Mouse (Mus musculus) kidney, adult 18-20 months (tissue): ENCODE measurements around the gene Dnase2b.

Source experiments
- DNase-seq: peaks from one replicate; pipeline ENCODE4 v3.0.0; 2021

Dnase2b gene

DNA sequence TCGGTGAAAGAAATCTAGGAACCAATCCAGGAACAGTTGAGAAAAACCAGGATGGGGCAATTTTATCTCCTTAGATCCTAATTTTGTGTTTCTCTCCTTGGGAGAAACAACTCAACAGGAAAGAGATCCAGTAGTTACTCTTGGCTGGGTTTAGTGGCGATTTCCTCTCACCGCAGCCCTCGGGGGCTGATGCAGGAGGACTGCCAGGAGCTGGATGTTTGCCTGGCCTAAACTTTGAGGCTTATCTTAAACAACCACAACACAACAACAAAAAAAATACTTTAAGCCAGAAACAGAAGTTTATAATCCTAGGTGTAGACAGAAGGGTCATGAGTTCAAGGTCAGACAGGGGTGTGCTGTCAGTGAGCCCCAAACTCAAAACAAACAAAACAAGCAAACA lies 3.6 kb downstream of the Dnase2b start:
- DNase-seq, result no peak

DNA sequence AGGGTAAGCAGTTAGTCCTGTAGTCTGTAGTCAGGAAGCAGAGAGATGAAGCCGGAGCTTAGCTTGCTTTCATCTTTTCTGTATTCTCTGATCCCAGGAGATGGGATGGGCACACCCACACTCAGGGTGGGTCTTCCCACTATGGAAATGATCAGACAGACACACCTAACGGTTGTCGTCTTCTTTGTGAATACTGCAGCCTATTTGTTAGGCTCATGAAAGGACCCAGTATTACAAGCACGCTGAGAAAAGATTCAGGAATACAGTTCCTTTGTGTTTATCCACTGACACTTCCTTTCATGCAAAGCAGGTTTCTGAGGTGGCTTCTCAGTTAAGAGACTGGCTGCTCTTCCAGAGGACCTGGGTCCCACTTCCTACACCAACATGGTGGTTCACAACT lies 4.1 kb downstream of the Dnase2b start:
- DNase-seq, result no peak

DNA sequence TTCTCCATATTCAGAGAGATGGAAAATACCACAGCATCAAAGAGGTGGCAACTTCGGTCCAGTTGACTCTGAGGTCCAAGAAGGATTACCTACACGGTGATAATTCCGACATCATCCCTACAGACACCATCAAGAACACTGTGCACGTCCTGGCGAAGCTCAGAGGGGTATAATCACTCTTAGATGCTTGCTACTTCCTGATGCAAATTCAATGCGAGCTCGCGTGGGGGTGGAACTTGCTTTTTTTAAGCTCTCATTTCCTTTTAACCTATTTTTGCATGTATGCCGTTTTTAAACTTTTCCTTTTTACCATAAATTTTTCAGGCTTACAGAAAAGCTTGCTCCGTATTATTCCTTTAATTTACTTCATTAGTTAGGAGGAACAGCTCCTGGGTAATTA lies 5.1 kb downstream of the Dnase2b start:
- DNase-seq, result no peak

DNA sequence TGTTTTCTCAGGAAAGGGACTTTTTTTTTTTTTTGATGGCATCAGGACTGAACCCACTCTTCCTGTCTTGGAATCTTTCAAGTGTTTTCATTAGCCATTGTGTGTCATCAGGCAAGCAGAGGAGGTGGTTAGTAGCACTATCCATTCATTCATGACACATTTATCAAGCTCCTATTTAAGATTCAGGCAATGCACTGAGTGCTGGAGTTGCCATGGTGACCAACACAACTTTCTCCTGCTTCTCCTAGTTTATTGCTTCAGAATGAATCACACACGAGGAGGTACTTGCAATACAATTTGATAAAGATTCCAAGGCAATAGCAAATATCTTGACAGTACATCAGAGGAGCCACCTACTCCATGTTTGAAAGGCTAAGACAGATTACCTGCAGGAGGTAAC lies 8.0 kb downstream of the Dnase2b start:
- no peak for DNase-seq

DNA sequence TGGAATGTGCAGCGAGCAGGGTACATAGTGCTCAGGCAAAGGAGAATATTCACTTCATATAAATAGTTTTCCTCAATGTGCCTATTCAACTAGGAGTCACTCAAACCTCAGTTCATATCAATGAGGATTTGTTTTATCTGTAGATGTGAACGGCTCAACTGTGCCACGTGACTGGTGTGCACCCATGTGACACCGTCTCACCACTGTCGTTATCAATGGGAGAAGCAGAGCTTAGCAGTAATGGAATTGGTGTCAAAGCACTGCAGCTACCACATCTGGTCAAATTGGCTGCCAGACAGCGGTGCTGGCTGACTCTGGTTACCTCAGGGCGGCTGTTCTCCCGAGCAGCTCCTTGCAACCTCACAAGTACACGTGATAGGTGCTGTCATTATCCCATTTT lies 10.7 kb downstream of the Dnase2b start:
- no peak for DNase-seq

DNA sequence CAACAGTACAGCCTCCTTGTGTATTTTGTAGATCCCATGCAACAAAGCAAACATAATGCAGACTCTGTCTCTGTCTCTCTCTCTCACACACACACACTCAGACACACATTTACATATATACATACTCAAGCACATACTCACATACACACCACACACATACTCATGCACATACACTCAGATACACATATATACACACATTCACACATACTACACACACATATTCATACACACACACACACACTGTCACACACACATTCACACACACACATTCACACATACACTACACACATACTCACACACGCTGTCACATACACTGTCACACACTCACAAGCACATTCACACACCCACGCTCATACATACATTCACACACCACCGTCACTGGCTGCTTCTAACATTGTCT lies 12.9 kb downstream of the Dnase2b start:
- DNase-seq, result no peak

DNA sequence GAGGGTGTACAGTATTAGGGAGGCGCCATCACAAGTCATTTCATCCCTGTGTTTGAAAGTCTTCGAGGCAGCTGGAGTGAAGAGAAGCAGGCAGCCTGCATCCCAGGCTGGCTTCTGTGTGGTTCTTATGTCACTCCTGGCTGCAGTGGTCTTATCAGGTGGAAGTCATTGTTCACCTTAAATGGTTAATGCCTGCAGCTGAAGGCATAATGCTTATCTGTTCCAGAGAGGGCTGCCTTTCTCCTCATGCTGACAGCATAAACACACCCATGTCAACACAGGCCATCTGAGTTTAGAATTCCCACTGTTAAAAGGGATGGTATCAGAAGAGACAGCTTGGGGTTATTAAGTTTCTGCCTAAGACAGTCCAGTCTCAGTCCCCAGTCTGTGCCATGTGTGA lies 14.2 kb downstream of the Dnase2b start:
- no peak for DNase-seq

DNA sequence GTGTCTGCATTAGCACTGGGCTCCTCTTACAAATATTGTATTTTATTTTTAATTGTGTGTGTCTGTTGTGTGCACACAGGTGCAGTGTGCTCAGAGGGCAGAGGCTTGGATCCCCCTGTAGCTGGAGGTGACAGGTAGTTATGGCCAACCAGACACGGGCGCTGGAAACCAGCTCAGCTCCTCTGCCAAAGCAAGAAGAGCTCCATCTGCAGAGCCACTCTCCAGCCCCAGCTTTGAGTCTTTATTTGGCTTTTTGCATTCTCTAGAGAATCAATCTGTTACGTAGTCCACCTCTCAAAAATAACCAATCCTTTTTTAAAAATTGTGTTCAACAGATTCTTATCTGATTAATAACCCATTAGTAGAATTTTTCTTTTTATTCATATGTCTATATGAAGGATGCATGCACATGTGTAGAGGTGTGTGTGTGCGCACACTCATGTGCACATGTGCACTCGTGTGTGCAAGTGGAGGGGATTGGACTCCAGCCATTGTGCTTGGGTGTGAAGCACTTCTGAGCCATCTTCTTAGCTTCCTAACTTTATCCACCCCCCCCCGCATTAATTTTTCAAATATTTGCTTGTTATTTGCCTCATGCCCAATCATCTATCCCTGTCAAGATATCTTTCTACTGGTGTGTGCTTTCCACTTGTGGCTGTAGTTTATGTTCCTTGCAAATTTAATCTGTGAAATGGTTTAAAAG lies 16.0 kb downstream of the Dnase2b start:
- DNase-seq, result no peak

DNA sequence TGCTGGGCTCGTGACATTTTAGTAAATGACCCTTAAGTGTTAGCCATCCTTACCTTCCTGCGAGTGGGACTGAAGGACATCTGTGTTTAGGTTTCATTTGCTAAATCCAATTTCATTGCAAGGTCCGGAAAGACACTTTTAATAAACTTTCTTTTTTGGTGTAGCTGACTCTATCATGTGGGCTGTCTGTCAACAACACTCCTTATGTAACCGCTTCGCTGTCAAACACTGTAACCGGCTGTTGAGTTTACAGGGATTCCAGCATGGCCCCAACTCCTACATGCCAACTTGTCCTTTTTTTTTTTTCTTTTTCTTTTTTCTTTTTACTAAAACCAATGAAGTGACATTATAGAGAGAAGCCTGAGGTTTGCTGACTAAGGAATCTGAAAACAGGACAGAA lies 17.0 kb downstream of the Dnase2b start:
- DNase-seq, result no peak

DNA sequence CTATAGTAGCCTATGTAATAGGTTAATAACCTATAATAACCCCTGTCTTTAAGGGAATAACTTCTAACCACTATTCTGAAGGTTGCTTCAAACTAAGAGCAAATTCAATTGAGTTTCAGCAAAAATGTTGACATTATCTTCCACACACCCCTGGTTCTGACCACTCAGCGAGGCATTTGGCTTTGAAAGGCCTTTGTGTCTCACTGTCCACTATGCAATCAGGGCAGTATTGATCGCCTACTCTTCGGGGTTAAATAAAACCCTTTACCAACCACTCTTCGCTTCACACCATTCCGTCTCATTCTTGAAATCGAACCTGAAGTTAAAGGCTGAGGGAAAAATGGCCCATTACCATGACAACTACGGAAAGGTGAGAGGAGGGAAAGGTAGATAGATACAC lies 18.5 kb downstream of the Dnase2b start:
- DNase-seq, result no peak

DNA sequence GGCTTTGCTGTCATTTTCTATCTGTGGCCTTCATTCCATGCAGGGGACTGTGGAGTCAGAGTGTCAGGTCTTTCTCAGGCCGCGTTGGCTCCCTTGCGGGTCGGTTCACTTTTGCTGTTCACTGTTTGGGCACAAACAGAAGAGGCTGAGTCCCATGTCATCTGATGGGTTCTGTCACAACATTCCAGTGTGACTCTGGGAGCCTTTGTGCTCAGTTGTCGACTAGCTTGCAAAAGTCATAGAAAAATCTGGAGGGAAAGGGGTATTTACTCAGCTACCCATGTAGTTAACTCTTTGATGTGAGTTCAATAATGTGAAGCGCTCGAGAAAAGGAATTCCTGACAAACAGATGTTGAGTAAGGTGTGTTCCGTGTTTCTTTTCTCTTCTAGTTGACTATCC lies 19.0 kb downstream of the Dnase2b start:
- no peak for DNase-seq

DNA sequence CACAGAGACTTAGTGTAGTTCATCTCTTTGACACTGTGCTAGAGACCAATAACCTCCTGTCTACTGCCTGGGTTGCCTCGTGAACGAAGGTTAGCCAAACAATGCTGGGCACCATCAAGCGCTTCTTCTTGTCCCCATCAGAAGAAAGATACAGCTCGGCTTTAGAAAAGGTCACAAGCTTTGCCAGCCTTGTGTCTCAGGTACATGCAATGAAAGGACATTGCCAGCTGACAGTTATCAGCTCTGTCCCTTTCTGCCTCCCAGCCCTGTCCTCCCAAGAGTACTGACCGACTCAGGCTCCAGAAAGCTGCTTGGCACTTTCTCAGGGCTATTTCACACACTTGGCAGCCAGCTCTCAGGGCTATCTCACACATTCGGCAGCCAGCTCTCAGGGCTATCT lies 20.0 kb downstream of the Dnase2b start:
- DNase-seq, result no peak

DNA sequence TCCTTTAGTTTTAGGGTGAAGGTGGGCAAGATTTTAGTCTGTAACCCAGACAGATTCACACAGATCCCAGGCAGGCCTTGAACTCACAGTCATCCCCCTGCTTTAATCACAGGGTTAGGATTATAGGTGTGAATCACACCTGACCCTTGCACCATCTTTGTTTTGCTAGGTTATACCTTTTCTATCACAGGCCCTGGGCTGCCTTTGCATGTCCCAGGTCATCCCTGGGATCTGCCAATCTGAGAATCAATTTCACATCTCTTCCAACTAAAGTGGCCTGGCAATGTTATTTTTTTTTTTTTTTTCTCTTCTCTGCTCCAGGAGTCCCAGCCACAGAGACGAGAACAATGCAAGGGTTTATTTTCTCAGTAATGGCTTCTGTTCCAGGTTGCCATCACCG lies 23.8 kb downstream of the Dnase2b start:
- DNase-seq, result no peak

DNA sequence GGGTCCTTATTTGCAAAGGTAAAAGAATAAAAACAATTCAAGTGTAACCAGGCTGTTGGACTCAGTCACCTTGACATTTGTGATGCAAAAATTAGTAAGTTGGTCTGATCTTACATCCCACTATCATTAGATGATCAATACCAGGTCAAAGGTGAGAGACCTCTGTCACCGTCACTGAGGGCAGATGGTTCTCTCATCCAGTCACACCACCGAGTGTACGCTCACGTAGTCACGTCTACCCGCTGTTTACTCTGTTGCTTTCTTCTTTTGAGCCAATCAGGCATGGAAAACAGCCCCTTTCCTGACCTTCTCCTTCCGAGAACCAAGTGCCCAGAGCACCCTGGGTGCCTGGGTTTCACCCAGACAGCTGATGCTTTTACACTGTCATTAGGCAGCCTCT lies 24.2 kb downstream of the Dnase2b start:
- no peak for DNase-seq

DNA sequence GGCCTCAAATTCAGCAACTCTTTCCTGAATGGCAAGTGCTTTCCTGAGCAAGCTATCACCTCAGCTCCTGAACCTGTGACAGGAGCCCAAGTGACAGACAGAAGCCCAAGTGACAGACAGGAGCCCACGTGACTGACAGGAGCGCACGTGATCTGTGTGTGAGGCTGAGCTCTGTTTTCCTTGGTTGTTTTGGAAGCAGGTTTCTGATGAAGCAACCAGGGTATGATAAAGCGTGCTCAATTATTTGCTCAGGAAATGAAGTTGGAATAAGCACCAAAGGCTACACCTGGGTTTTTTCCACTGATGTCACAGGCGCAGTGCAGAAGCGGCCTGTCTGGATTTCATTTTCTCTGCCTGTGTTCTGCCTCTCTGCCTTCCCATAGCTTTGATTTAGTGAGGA lies 25.9 kb downstream of the Dnase2b start:
- DNase-seq, result no peak

DNA sequence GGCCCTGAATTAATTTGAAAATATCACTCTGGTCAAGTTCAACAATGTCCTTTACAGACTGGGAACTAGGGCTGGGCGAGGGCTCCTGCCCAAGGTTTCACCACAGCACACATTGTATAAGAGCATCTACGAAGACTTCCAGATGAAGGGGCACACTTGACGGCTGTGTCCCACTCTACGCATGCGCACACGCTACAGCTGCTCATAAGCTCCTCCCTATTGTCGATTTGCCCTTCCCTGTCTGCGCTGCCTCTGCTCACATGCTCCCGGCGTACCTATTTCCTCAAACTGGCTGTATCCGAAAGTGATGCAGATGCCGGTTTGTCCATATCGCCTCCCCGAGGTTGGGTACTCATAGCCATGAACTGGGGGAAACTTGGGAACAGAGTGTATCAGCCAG lies 28.8 kb downstream of the Dnase2b start:
- no peak for DNase-seq

DNA sequence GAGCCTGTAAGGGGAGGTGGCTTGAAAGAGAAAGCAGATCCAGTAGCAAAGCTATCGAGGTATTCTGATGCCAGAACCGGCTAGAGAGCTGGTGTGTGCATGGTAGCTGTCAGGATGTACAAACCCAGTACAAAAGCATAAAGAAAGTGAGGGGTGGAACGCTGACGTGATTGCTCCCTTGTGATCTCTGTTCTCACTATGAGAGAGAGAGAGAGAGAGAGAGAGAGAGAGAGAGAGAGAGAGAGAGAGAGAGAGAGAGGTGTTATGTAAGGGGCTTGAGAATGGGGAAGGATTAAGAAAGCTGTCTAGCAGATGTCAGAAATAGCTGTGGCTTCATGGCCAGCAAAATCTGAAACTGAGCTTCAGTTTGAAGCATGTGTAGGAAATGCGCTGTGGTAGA lies 31.5 kb downstream of the Dnase2b start:
- DNase-seq, result no peak

DNA sequence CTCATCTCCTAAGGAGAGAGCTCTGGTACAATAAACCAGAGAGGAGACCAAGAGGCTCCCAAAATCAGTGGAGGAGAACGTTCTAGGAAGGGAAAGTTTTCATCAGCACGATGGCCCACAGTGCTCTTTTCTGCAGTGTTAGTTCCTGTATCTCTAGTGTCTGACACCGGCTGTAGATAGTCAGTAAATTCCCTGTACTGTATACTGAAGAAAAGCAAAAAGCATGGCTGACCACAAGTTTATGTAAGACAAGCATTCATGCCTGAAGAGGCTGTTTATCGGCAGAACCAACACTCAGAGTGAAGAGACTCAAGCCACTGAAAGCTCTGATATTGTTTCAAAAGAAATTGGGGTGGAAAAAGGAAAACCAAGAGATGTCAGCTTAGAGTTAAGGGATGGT lies 31.9 kb downstream of the Dnase2b start:
- DNase-seq, result no peak

DNA sequence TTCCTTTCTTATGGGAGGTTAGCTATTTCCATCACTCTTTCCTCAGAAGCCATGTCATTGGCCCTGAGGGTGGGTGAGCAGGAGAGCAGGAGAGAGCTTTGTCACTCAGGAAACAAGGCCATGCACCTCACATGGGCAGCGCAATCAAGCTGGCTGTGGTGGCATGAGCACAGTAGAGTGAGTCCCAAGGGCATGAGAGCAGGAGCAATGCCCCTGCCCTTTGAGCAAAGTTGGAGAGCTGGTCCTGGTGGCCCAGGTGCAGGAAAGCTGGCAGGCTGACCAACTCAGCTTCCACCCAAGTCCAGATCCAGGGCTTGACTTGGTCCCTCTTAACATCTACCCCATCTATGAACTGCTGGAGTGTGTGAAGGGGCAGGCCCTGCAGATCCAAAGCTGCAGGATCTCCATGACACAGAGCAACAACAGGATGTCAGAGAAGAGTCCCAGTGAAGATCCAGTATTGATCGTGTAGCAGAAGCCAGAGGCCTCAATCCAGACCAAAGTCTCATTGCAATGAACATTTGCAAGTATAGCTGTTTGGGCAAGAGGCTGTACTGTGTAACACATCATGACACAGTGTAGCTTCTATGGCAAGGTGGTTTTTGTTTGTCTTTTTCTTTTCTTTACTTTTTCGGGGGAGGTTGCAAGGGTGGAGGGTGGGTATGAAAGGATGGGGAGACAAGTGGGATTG lies 35.2 kb downstream of the Dnase2b start:
- no peak for DNase-seq

DNA sequence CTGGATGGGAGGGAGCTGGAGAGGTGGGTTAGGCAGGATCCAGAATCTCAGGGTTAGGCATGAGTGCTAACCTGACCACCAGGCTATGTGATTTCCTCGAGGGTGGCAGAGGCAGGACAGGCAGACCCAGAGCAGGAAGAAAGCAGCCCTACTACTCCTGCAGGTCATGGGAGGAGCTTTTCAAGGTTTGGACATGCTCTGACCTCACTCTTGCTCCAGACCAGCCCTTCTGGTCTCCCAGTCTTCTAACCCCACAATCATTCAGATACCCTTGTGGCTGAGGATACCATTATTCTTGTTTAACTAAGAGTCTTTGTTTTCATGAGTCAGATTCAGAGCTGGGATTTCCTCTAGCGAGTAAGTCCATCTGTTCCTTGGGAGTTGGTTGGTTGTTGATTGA lies 37.8 kb downstream of the Dnase2b start:
- DNase-seq, result no peak

DNA sequence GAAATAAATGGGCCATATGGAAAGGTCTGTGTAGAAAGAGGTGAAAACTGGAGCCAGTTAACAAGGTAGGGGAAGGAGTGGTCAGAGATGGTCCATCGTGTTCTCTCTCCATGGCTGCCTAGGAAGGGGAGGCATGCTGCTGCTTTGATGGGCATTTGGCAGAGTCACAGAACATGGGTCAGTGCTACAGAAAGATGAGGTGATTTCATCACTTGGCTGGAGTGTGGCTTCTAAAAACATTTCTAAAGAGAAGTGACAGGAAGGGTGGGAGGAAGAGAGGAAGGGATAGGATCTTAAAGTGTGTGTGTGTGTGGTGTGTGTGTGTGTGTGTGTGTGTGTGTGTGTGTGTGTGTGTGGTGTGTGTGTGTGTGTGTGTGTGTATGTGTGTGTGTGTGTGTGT lies 44.1 kb downstream of the Dnase2b start:
- DNase-seq, result no peak

DNA sequence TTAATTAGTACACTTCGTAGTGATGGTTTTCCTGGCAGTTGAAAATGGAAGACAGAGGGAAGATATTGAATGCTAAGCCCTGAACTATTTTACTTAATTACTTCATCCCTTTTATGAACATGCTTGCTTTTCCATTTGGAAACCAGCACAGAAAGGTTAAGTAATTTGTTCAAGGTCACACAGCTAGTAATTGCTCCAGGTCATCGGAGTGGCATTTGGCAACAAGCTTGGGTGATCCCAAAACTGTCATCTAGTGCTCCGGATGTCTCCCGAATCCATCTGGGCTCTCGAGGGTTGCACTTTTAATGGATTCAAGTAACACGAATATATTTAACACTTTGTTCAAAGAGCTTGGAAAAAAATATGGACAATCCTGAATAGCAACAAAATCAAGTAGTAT lies 44.5 kb downstream of the Dnase2b start:
- no peak for DNase-seq

DNA sequence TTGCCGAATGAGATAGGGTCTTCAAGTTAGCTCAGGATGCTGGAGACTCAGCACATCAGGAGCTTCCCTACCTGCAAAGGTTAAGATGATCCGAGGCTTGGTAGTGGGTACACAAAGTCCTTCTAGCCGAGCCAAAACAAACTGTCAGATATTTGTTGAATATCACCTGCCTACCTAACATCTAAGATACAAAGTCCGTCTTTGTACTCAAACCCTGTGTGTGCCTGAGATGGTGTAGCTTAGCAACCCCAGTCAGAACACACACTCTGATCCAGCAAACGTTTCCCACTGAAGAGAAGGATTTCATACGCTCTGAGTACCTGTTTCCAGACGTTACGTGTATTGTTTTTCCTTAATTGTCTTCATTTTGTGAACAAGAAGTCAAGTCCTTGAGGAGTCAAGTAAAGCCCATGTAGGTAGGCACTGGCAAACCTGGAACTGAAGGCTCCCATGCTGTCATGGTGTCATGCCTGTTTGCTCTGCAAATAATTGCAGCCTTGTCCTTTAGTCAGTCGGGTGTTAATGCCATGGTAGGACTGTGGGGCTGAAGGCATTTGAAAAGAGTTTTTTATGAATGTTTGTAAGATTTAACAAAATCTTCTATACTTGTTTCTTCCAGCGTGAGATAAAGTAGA lies 45.1 kb downstream of the Dnase2b start, which contains the start of gene Uox:
TSS of gene Uox (plus strand) at position 279 of the 635 bp plus-strand sequence.
- DNase-seq, result no peak

DNA sequence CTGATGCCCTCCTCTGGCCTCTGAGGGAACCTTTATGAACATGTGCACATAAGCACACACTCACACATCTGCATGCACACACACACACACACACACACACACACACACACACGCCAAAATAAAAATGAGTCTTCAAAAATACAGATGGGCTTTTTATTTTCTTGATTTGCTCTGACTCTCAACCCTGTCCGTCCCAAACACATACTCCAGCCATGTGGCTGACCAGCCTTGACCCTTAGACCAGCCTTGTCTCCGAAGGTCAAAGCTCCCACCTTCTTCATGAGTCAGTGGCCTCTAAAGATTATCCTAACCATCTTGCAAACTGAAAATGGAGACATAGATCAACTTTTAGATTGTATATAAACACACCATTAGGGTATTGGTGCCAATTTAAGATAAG lies 45.8 kb downstream of the Dnase2b start:
- DNase-seq, result no peak
